Mouse (Mus musculus): ENCODE data around the gene Fam83g.

The Fam83g gene

GRCm38 (mm10) chr11:61715130-61715529 is 31.2 kb downstream of the Fam83g start:
- no peak for DNase-seq (ENCODE audit: low spot score)

DNA sequence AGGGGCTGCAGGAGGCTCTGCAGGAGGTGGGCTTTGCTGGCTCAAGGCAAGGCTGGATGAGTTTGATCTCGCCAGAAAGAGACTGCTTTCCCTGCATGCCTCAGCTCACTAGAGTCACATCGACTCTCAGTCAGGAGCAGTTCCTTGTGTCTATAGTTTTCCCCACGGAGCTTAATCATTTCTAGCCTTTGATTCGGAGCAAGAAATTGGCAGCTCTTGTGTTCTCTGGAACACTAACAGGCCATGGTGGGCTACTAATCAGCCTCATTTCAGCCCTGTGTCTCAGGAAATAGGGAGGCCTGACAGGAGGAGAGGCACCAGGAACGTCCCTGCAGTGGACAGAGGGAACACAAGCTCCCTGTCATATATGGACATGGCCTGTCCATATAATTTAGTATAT is 34.1 kb downstream of the Fam83g start:
- DNase-seq (ENCODE audit: low spot score) = no peak

- DNase-seq (ENCODE audit: low spot score) = no peak
These were observed 35.5 kb downstream of the Fam83g start for GRCm38 (mm10) chr11:61719387-61719786.

DNA sequence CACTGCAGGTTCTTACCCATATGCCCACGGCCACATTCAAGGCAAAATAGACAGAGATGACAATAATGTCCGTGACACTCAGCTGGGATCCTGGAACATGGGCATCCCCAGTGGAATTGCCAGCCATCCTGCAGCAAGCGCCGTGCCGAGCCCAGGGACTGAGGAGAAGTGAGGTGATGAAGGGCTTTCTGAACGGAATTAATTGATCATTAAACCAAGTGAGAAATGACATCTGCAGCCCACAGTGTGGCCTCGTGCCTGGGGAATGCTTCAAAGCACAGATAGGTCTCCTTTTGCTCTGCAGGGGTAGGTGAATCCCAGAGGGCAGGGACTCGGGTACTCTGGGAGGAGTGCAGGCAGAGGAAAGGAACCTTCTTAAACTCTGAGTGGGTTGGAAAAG is 35.9 kb downstream of the Fam83g start:
- no peak for DNase-seq (ENCODE audit: low spot score)

- DNase-seq (ENCODE audit: low spot score) = no peak
These were observed 36.7 kb downstream of the Fam83g start, which contains the start of gene Slc5a10 for GRCm38 (mm10) chr11:61720636-61721035. Gene Slc5a10 (minus strand): TSS chr11:61720826.

- no peak for DNase-seq (ENCODE audit: low spot score)
These were observed 38.2 kb downstream of the Fam83g start for GRCm38 (mm10) chr11:61722077-61722476.

- DNase-seq (ENCODE audit: low spot score) = no peak
These were observed 44.1 kb downstream of the Fam83g start for GRCm38 (mm10) chr11:61728037-61728436.

DNA sequence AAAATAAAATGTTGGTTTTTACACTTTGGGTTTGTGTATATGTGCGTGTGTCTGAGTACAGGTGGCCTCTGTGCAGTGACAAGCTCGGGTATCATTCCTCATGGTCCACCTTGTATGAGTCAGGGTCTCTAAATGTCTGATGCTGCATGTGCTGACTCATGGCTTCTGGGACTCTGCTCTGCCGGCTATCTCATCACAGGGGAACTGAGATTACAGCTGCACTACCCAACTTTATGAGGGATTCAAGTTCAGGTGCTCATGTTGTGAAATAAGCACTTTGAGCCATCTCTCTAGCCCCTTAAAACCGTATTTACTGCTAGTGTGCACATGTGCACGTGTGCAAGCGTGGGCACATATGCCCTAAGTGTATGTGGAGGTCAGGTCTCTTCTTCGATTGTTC is 48.8 kb downstream of the Fam83g start:
- DNase-seq (ENCODE audit: low spot score) = no peak

GRCm38 (mm10) chr11:61737290-61737689 is 53.4 kb downstream of the Fam83g start:
- DNase-seq (ENCODE audit: low spot score) = no peak

- no peak for DNase-seq (ENCODE audit: low spot score)
These were observed 56.6 kb downstream of the Fam83g start for GRCm38 (mm10) chr11:61740500-61740899.

- DNase-seq (ENCODE audit: low spot score) = no peak
These were observed 59.9 kb downstream of the Fam83g start for GRCm38 (mm10) chr11:61743768-61744167.

- DNase-seq (ENCODE audit: low spot score) = no peak
These were observed 60.6 kb downstream of the Fam83g start for GRCm38 (mm10) chr11:61744460-61744859.

GRCm38 (mm10) chr11:61745781-61746180 is 61.9 kb downstream of the Fam83g start:
- DNase-seq (ENCODE audit: low spot score) = no peak

GRCm38 (mm10) chr11:61747161-61747560 is 63.3 kb downstream of the Fam83g start:
- no peak for DNase-seq (ENCODE audit: low spot score)

GRCm38 (mm10) chr11:61751612-61752011 is 67.7 kb downstream of the Fam83g start:
- no peak for DNase-seq (ENCODE audit: low spot score)

DNA sequence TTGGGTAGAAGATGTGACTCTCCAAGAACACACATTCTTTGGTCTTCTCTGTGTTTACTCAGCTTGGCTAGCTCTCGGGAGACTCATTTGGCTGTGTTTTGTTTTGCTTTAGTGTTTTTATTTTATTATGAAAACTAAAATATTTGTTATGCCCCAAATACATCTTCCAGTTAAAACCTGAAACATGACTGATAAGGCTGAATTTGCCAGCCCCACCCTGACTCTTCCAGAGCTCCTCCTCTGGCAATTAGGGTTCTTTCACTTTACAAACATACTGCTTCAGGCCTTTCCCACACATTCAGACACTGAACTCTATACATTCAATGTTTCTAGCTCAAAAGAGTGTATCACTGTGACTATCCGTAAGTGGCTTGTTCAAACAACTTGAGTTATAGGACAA is 73.3 kb downstream of the Fam83g start:
- no peak for DNase-seq (ENCODE audit: low spot score)
